Mouse (Mus musculus) heart, postnatal 0 days (tissue): Measurements from ENCODE around the gene Ube2c. TPM values are rescaled to one million over a fixed set of nuclear protein-coding genes. Genes with fewer than 3 reads are reported as not detected.

ENCODE experiments used
- ATAC-seq: fragments of 200-750 bp; cut with Nextera tagmentation; 2 replicates; pipeline ENCODE4 v1.8.0; 2017; ENCODE audit warnings: low read depth, moderate number of reproducible peaks, moderate library complexity; ENCODE audit not compliant: insufficient read depth
- DNase-seq: peaks from one replicate; pipeline ENCODE4 v3.0.0-alpha.2; 2016; ENCODE audit warnings: low spot score
- H3K27ac ChIP-seq: fragments of 300-500 bp; sonication (generic); 2 replicates; pipeline ENCODE4 v1.5.1; 2014; ENCODE audit warnings: low read depth, mild to moderate bottlenecking
- H3K27me3 ChIP-seq: fragments of 300-500 bp; sonication (generic); 2 replicates; pipeline ENCODE4 v1.6.1; 2014; ENCODE audit warnings: low read length, mixed read lengths; ENCODE audit not compliant: control insufficient read depth, insufficient read depth
- H3K36me3 ChIP-seq: fragments of 300-500 bp; sonication (generic); replicated peaks from 2 replicates; pipeline ENCODE4 v1.6.1; 2014; ENCODE audit warnings: low read length, mixed read lengths; ENCODE audit not compliant: control insufficient read depth, insufficient read depth
- H3K4me1 ChIP-seq: fragments of 300-500 bp; sonication (generic); 2 replicates; pipeline ENCODE4 v1.6.1; 2014; ENCODE audit warnings: antibody characterized with exemption; ENCODE audit not compliant: control insufficient read depth, insufficient read depth
- H3K4me2 ChIP-seq: fragments of 300-500 bp; sonication (generic); 2 replicates; pipeline ENCODE4 v1.6.1; 2014; ENCODE audit warnings: low read depth, mild to moderate bottlenecking, low read length, moderate library complexity
- H3K4me3 ChIP-seq: fragments of 300-500 bp; sonication (generic); 2 replicates; pipeline ENCODE4 v1.5.1; 2014; ENCODE audit warnings: low read depth, low read length
- H3K9ac ChIP-seq: fragments of 300-500 bp; sonication (generic); replicated peaks from 2 replicates; pipeline ENCODE4 v1.6.1; 2014; ENCODE audit warnings: low read depth, low read length, mixed read lengths
- H3K9me3 ChIP-seq: fragments of 300-500 bp; sonication (generic); replicated peaks from 2 replicates; pipeline ENCODE4 v1.6.1; 2016; ENCODE audit warnings: low read length; ENCODE audit not compliant: control insufficient read depth
- CTCF ChIP-seq: IDR thresholded peaks from 2 replicates; pipeline ENCODE4 v1.5.1; 2016; ENCODE audit warnings: antibody characterized with exemption, control low read depth, low read depth
- EP300 ChIP-seq: IDR thresholded peaks from 2 replicates; pipeline ENCODE4 v1.6.1; 2016; ENCODE audit warnings: antibody characterized with exemption, low read depth
- WGBS: fragments of 180-500 bp; shearing (Covaris S2); extraction: QIAGEN DNeasy Blood & Tissue Kit; methylation state at CpG from one replicate; pipeline ENCODE4 v1.1.7; 2014; 5-methylcytosine and 5-hydroxymethylcytosine counted together
- polyA plus RNA-seq: library from polyadenylated mRNA; unstranded; fragments of >200 nt; fragmentation: Nextera tagmentation; extraction: Ambion mirVana; gene quantifications from 2 replicates; pipeline ENCODE4 v1.2.1, GENCODE M21; 2015
- total RNA-seq: library from RNA; depleted of rRNA; stranded (reverse); fragments of >200 nt; gene quantifications from 2 replicates; pipeline ENCODE4 v1.2.3, GENCODE M21; 2014; ENCODE audit warnings: low replicate concordance

Ube2c gene
- total and polyA plus RNA-seq, 2 experiments from 2014 or later = 117 to 175 TPM

DNA sequence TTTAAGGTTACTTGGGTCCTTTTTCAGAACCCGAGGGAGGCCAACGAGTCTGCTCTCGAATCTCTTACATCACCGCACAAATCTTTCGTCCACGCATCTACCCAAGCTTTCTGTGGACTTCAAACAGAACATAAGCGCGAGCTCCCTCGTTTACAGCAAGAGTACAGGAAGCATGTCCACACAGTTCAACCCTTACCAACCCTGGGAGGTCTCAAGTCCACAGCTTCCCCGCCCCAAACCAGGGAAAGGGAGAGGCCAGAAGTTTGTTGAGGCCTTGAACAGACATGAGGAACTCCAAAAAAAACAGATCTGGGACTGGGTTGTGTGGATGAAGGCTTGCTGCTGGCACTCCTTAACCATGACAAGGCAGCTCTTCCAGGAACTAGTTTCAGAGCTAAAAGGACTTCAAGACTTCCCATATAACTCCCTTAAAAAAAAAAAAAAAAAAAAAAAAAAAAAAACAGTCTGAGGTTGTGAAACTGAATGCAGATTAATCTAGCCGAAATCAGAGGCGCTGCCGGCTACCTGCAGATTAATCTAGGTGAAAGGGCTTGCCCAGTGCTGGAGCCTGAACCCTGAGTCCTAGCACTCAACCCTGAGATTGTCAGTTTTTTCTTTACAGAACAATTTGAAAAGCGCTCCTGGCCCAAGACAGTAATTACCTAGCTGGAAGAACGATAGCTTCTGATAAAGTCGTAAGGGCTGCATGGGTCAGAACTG, 33.7 kb downstream of the Ube2c start:
- Histone ChIP-seq H3K4me3 (peak overlapping the region; percentile 81; the same call in 1 of the 2 replicates), H3K36me3 (peaks cover 10% of the 10 kb centered on the region), H3K4me1 (peaks cover 18% of the 10 kb centered on the region), H3K9ac (peak overlapping the region; percentile 82; the same call in 1 of the 2 replicates), H3K9me3 (no peaks in the 10 kb centered on the region), H3K27ac (no peak overlapping the region), H3K27me3 (no peaks in the 10 kb centered on the region), H3K4me2 (peak overlapping the region; percentile 67; the same call in 1 of the 2 replicates)
- TF ChIP-seq CTCF = no peak
- TF ChIP-seq EP300 = no peak
- 82% methylated on average over 16 of the region's 16 CpGs for WGBS
- ATAC-seq (no peak), DNase-seq (no peak)

DNA sequence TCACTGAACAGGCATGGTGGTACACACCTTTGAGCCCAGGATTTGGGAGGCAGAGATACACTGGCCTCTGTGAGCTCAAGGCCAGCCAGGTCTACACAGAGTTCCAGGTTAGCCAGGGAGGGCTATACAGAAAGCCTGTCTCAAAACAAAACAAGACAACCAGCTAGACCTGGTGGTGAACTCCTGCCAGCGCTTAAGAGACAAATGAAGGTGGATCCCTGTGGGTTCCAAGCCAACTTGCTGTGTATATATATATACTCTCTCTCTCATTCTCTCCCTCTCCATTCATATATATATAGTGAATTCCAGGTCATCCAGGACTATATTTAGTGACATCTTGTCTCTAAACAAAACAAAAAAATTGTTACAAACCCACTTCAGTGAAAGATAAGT, 34.2 kb downstream of the Ube2c start:
- no peaks in the 10 kb centered on the region for H3K27me3 ChIP-seq
- TF ChIP-seq EP300 = no peak
- no peak for TF ChIP-seq CTCF
- H3K4me1 ChIP-seq = peaks cover 18% of the 10 kb centered on the region
- ATAC-seq (no peak), DNase-seq (no peak)
- peaks cover 9% of the 10 kb centered on the region for H3K36me3 ChIP-seq
- H3K9me3 ChIP-seq = no peaks in the 10 kb centered on the region
- H3K4me2 ChIP-seq = peak overlapping the region; percentile 67
- 36% methylated on average over 1 of the region's 1 CpGs for WGBS
- peak overlapping the region; percentile 85 for H3K27ac ChIP-seq
- H3K4me3 ChIP-seq = peak overlapping the region; percentile 81
- H3K9ac ChIP-seq = peak overlapping the region; percentile 82

DNA sequence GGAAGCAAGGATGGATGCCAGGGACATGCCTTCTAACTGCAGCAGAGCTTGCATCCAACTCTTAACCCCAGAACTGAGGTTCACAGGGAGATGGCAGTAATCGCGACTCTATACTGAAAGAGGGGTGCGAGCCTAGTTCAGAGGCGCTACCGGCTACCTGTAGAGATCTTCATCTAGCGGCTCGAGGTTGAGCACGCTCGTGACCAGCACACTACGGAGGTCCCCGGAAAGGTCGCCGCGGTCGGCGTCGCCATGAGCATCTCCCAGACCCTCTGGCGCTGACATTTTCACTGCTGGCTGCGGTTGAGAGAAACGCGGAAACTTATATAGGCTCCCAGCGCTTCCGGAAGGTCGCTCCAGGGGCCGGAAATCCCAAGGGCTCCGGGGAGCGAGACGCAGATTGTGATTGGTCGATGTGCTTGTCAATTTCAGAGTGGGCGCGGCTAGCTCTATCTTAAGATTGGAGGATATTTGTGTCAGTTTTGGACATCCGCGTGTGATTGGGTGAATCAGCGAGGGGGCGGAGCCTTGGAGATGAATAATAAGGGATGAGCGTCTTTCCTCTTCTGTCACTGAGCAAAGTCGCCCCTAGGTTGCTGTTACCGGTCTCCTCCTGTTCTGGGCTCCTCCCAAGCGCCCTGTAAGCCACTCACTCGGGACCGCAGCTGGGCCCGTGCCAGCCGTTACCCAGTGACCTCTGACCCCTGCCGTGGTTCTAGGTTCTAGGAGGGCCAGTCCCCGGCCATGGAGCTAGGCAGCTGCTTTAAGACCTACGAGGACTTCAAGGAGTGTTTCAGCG, 35.0 kb downstream of the Ube2c start, which contains the start of the genes Acot8 and Zswim3:
TSS of gene Acot8 (minus strand) at position 350 of the 799 bp plus-strand sequence.
TSS of gene Zswim3 (plus strand) at position 566 of the 799 bp plus-strand sequence.
- no peaks in the 10 kb centered on the region for H3K9me3 ChIP-seq
- DNase-seq (peak; percentile 99), ATAC-seq (peak; percentile 96)
- peak within 1 kb of the TSS; percentile 81 for H3K4me3 ChIP-seq
- peaks cover 18% of the 10 kb centered on the region for H3K4me1 ChIP-seq
- peaks cover 7% of the 10 kb centered on the region for H3K36me3 ChIP-seq
- under 1% methylated on average over 47 of the region's 47 CpGs for WGBS
- TF ChIP-seq EP300 (peak; percentile 83), CTCF (no peak)
- H3K27ac ChIP-seq = peak within 1 kb of the TSS; percentile 86
- H3K4me2 ChIP-seq = peak within 1 kb of the TSS; percentile 78
- H3K27me3 ChIP-seq = no peaks in the 10 kb centered on the region
- H3K9ac ChIP-seq = peak within 1 kb of the TSS; percentile 82

DNA sequence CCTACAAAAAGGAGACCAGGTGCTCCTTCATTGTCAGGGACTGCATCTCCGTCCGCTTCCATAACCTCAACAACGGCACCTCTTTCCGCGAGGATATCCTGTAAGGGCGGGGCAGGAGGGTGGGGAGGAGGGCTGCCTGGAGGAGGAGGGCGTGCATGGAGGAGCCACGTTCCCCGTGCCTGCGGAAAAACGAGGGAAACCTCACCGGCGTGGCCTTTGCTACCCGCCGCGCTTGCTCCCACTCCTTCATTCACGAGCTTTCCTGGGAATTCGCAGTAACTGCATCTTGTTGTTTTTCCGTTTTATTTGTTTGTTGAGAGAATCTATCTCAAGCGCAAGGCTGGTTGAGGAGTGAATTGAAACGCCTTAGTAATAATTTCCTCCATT, 35.6 kb downstream of the Ube2c start:
- 2% methylated on average over 21 of the region's 21 CpGs for WGBS
- peak overlapping the region; percentile 78 for H3K4me2 ChIP-seq
- no peaks in the 10 kb centered on the region for H3K27me3 ChIP-seq
- ATAC-seq = peak; percentile 39
- peak overlapping the region; percentile 81 for H3K4me3 ChIP-seq
- no peak for DNase-seq
- H3K9me3 ChIP-seq = no peaks in the 10 kb centered on the region
- H3K36me3 ChIP-seq = peaks cover 5% of the 10 kb centered on the region; the same call in 1 of the 2 replicates
- peaks cover 18% of the 10 kb centered on the region for H3K4me1 ChIP-seq
- H3K27ac ChIP-seq = peak overlapping the region; percentile 86
- TF ChIP-seq CTCF (no peak), EP300 (no peak)
- peak overlapping the region; percentile 61 for H3K9ac ChIP-seq

DNA sequence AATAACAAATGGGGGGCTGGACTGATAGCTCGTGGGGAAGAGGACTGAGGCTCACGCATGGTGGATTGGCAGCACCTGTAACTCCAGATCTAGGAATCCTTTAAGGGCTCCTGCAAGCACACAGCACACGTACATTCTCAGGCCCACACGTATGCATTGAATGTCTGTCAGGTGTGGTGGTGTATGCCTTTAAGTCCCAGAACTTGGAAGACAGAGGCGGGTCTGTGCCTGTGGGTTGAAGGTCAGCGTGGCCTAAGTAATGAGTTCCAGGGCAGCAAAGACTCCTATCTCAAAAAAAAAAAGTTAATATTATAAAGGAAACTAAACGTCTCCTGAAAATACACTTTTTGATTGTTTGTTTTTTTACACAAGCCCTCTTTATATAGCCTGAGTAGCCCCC, 36.9 kb downstream of the Ube2c start:
- H3K9ac ChIP-seq = no peak overlapping the region
- peaks cover 5% of the 10 kb centered on the region; the same call in 1 of the 2 replicates for H3K36me3 ChIP-seq
- ATAC-seq = no peak
- peaks cover 18% of the 10 kb centered on the region for H3K4me1 ChIP-seq
- WGBS = 74% methylated on average over 7 of the region's 7 CpGs
- no peak for DNase-seq
- H3K9me3 ChIP-seq = no peaks in the 10 kb centered on the region
- TF ChIP-seq EP300 (no peak), CTCF (no peak)
- H3K27ac ChIP-seq = no peak overlapping the region
- no peak overlapping the region for H3K4me3 ChIP-seq
- no peaks in the 10 kb centered on the region for H3K27me3 ChIP-seq
- no peak overlapping the region for H3K4me2 ChIP-seq
